Mouse (Mus musculus) layer of hippocampus, postnatal 14 days (tissue): Measurements from ENCODE around the gene P2ry13. TPM values are rescaled to one million over a fixed set of nuclear protein-coding genes. Genes with fewer than 3 reads are reported as not detected.

Experiments used
- total RNA-seq, 2 experiments: library from RNA; stranded (reverse); gene quantifications; 2 replicates each; pipeline ENCODE4 v1.2.3; 2021

The P2ry13 gene
- total RNA-seq, 2 experiments from 2014 or later = 11.4 to 11.5 TPM

Other genes starting within 250 kb of the P2ry13 start
- gene Med12l, start 205.1 kb downstream of the P2ry13 start, total RNA-seq = 10 to 100 TPM; 37.5 to 37.7 TPM
- not detected for gene Gpr171, start 109.1 kb downstream of the P2ry13 start, total RNA-seq
- 1 to 10 TPM; 2.8 to 3.1 TPM for gene P2ry14, start 57.3 kb downstream of the P2ry13 start, total RNA-seq
- gene Gpr87, start 15.8 kb downstream of the P2ry13 start, total RNA-seq = not detected
- gene P2ry12, start 52.0 kb upstream of the P2ry13 start, total RNA-seq = 10 to 100 TPM; 68.6 to 72.3 TPM
- 1 to 10 TPM; 3.9 to 4.9 TPM for gene Igsf10, start 133.5 kb upstream of the P2ry13 start, total RNA-seq